Mouse (Mus musculus) cerebellum, adult 8-10 months (tissue): Measurements from ENCODE around the gene Olfr620.

Experiments used
- DNase-seq: peaks from one replicate; pipeline ENCODE4 v3.0.0; 2022

Olfr620 gene

DNA sequence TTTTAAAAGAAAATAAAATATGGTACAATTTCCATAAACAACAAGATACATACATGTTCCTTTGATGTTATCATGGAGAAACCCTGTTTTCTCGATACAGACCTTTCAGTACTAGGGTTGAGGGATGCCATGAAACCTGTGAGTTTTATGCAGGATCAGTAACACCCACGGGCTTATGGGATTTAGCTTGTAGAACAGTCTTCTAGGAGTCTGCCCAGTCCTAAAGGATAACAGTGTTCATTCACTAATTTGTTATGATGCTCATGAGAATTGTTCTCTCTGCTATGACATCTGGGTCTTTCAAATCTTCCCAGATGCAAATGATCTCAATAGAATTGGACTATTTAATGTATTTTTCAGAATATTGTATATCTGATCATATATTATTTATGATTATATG lies at the start of gene Olfr620:
Gene Olfr620 (minus strand): TSS at position 101 of the 400 bp plus-strand sequence.
- DNase-seq = no peak

GRCm38 (mm10) chr7:103644070-103644469 lies 31.7 kb upstream of the Olfr620 start:
- DNase-seq = no peak

DNA sequence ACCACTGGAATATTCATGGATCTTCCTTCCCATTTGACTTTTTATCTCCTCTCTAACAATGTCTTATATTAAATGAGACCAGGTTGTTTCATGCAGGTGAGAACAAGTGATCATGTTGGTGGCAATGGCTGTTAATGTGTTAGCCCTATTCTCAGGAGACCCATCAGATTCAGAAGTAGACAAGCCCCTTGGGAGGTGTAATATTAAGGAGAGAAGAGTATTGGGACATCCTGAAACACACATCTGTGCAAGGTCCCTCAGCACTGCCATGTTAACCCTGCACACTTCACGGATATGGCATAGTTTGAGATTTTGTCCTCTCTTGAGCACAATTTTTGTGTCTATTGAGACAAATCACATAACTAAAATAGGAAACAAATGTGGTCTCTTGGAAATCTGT lies 30.3 kb upstream of the Olfr620 start, which contains the start of gene Olfr622:
Gene Olfr622 (minus strand): TSS at position 101 of the 400 bp plus-strand sequence.
- no peak for DNase-seq

GRCm38 (mm10) chr7:103636795-103637194 lies 24.5 kb upstream of the Olfr620 start:
- DNase-seq = no peak

- no peak for DNase-seq
Measured at GRCm38 (mm10) chr7:103607425-103607824, 4.9 kb downstream of the Olfr620 start.

- no peak for DNase-seq
Measured at GRCm38 (mm10) chr7:103600275-103600674, 12.1 kb downstream of the Olfr620 start, which contains the start of gene Olfr619. Gene Olfr619 (plus strand): TSS chr7:103600575.

GRCm38 (mm10) chr7:103589803-103590202 lies 22.5 kb downstream of the Olfr620 start, which contains the start of gene Olfr618:
Gene Olfr618 (plus strand): TSS chr7:103590103.
- no peak for DNase-seq

GRCm38 (mm10) chr7:103572761-103573160 lies 39.6 kb downstream of the Olfr620 start, which contains the start of gene Olfr617:
Gene Olfr617 (plus strand): TSS chr7:103573061.
- DNase-seq = no peak

- DNase-seq = no peak
Measured at GRCm38 (mm10) chr7:103569043-103569442, 43.3 kb downstream of the Olfr620 start, which contains the start of gene Olfr616. Gene Olfr616 (minus strand): TSS chr7:103569143.

DNA sequence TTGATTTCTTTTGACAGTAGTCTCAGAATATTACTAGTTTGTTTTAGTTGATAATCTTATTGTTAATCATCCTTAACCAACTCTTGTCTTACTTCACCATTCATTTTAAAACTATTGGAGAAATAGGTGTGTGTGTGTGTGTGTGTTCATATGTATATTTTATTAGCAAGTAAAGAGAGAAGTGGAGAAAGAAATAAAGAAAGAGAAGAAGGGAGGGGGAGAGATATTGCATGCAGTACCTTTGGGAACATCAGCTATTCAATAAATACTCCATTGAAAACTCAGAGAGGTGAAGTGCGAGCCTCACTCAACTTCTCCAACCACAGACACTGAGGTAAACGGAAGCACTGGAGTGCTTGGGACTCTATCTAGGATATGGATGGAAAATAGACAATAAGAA lies 56.6 kb downstream of the Olfr620 start, which contains the start of gene Olfr615:
Gene Olfr615 (plus strand): TSS at position 301 of the 400 bp plus-strand sequence.
- DNase-seq = no peak
